Mouse (Mus musculus) cerebellum, postnatal 25 days (tissue): Measurements from ENCODE around the gene Krt15.

Source experiments
- DNase-seq, 2 experiments: peaks; one replicate each; pipeline ENCODE4 v3.0.0; 2021; ENCODE audit warnings: mixed read lengths in 2 of 2

The Krt15 gene

DNA sequence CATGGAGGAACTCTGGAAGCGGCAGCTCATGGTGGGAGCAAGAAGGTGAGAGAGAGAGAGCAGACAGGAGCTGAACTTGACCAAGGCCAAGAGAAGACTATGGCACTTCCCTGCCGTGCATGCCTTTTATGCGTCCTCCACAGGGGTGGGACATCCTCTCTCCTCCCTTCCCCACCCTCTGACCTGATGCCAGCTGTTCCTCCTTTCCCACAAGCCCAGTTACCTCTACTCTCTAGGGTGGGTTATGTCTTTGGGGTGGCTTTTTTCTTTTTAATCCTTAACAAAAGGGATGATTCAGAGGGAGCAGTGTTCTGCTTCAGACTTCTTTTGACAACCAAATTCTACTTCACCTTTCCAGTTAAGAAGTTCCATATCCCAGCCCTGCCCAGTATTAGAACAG is 14.3 kb downstream of the Krt15 start, which contains the start of gene Krt13:
TSS of gene Krt13 (minus strand) at position 101 of the 400 bp plus-strand sequence.
- DNase-seq, result no peak

DNA sequence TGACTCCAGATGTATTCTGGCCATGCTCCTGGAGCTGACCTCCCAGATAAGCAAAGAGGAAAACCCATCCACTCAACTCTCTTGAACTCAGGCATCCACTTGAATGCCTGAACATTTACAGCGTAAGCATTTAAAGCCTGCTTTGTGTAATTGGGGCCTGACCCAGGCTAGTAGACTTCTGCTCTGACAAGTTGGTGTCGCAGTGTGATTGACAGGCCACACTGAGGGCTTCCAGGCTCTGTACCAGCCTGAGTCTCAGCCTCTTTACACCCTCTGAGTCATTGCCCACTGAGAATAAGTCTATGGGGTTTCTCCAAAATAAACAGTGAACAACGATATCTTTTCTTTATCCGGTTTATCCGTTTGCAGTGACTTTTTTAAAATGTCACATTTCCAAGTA is 15.4 kb downstream of the Krt15 start:
- no peak for DNase-seq

DNA sequence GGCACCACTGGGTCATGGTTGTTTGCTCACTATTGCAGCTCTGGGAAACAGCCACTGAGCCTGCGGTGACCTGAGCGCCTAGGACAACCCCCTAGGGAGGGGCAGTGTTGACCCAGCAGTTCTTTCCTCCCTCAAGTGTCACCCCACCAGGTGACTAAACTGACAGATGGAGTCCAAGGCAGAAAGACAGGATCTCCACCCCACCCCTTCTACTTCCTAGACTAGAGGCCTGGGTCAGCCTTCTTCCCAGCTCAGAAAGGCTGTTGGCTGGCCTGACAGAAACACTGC is 22.0 kb downstream of the Krt15 start:
- DNase-seq, result no peak

DNA sequence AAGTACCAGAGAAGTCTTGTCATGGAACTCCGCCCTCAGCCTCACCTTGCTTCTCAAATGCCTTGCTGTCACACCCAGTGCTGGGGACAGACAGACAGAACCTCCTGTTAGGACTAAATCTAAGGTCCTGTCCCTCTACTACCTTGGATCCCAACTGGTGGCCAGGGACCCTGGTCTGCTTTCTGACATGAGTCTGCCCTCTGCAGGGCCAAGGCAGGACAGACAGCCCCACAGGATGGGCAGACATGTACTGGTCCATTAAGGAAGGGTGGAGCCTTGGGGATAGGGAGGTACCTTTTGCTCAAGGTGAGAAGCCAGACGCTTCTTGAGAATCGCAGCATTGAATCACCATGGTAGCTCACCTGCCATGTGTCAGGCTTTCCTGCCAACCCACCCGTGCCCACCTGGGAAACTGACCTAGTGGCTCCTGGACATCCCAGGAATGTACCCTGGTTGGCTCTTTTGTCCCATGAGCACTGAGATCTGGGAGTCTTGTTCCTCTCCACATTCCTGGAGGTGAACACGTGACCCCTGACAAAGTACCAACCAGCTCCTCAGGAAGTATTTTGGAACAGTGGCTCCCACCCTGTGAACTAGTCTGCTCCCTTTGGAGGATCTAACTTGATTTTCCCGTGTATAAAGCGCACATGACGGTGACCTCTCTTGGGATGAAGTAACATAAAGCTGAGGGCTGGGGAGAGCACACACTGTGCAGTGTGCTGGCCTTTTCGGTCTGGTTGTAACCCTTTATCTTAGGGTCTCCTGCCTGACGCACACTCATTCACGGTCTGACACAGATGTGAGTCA is 22.6 kb downstream of the Krt15 start:
- no peak for DNase-seq

DNA sequence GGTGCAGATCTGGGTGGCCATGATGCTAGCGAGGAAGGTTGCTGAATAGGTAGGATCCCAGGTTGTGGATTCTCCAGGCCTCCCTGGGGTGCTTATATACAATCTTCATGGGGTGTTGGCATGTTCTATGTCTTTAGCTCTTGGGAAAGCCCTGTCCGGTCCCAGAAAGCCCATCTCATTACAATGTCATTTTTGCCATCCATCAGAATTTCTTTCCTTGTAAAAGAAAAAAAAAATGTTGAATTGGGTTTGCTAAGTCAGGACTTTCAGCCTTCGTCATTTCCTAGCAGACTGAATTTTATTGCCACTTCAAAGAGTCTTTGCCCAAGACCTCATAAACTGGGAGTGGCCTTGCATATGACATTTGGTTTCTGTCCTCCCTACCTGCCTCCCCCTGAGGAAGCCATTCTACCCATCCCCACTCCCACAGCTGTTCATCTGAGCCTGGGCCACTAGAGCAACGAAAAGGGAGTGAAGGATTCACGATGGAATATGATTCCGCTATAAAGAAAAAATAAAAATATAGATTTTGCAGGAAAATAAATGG is 30.1 kb downstream of the Krt15 start, which contains the start of gene Krt36:
TSS of gene Krt36 (minus strand) at position 51 of the 547 bp plus-strand sequence.
- DNase-seq, result no peak

DNA sequence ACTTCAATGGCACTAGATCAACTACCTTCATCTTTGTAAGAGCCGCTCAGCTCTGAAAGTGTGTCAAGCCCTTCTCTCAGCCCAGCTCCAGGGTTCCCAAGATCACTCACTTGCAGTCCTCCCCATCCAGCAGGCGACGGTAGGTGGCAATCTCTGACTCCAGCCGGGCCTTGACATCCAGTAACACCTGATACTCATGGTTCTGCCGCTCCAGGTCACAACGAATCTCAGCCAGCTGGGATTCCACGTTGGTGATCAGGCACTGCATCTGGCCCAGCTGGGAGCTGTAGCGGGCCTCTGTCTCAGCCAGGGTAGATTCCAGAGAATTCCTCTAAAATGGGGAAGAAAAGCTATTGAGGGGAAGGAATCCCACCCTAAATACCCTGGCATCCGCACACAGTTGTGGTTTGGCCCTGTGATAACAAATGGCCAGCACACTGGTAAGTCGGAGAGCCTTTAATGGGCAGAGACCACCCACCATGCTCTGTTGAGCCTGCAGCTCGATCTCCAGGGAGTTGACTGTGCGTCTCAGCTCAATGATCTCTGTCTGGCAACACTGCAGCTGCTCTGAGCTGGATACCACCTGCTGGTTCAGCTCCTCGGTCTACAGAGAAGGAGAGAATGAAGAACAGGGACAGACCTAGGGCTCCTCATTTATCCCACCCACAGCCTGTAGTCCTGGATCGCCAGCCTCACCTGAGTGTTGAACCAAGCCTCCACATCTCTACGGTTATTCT is 32.9 kb downstream of the Krt15 start:
- DNase-seq, result no peak

DNA sequence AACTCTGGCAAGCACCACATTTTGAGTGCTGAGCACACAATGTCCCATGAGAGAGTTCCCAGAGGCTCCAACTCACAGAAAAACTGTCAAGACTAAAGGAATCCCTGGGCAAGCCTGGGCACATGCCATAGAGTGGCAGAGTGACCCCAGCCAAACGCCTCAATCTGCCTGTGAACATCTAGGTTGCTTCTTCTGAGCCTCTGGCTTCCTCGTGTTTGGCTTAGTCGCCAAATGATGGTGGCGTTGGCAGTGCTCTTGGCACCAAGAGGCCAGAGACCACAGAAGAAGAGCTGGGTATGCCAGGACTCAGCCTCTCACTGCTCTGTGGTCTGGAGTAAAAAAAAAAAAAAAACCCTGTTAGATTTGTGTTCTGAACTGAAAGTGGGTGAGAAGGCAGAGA is 35.3 kb downstream of the Krt15 start:
- DNase-seq, result no peak

DNA sequence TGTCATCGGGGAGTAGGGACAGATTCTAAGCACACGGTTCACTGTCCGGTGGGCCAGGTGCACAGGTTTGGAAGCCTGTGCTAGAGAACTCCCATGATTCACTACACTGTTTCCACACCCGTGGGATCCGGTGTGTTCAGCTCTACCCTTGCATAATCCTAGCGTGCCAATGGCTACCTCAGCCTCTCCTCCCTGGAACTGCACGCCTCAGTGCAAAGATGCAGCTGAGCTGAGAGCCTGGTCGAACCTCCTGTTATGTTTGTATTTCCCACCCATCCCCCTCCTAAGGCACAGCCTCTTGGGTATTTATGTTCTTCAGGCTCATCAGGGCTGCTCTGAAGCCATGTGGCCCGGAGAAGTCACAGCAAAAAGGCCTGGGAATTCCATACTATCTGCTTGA is 37.9 kb downstream of the Krt15 start:
- DNase-seq, result no peak

DNA sequence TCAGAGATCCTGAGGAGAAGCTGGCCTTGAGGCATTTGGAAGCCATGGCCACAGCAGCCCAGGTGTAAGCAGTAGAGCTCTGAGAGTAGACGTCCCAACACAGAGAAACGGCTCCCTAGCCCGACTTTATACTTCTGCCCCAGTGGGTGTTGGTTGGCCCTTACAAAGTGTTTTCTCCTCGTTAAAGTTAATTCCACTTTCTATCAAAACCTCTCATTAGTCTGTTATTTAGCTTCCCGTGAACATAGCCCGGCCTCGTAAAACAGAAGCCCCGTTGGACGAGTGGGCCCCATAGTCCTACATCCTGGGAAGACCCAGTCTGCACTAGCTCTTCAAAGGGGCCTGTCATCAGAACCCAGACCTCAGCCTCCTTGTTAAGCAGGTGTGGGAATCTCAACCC is 39.6 kb downstream of the Krt15 start, which contains the start of gene Krt35:
TSS of gene Krt35 (minus strand) at position 101 of the 400 bp plus-strand sequence.
- DNase-seq, result no peak

DNA sequence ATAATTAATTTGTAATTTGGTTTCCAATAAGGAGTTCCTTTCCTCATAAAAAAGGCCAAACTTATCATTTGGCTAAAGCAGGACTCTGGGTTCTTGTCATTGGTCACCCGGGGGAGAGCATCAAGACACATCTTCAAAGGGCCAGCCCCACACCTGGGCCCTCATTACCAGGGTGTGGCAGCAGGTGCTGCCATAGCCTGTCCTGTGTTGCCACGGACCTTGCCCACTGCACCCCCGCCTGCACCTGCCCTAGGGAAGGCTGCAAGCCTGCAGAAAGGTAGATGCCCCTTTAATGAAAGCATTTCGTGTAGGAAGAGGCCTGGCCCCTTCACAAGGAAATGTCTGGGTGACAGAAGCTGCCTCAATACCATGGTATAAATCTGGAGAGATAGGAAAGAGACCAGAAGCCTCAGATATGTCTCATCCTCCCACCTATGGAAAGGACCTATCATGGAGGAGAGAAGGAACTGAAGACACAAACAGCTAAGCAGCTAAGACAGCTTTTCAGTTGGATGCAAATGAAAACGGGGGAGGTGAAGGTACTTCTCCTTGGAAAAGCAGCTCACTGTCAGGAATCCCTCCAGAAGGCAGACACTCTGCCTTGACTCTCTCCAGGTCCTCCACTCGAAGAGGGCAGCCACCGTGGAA is 47.2 kb downstream of the Krt15 start:
- DNase-seq, result no peak

DNA sequence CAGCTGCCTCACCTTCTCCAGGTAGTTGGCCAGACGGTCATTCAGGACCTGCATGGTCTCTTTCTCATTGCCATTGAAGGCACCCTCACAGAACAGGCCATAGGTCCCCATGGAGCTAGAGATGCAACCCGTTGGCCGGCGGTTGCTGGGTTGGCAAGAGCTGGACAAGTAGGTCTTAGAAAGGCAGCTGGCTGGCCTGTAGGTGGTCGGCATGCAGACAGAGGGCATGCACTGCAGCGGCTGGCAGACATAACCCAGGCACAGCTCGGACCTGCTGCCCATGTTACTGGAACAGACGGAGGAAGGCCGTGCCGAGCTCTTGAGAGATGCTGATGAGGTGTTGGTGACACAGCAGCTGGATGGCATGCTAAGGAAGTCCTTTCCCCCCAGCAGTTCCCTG is 47.9 kb downstream of the Krt15 start, which contains the start of gene Krt32:
TSS of gene Krt32 (minus strand) at position 366 of the 400 bp plus-strand sequence.
- no peak for DNase-seq
